Mouse (Mus musculus) urinary bladder, postnatal 36 days (tissue): ENCODE measurements around the gene Olfr972.
"Not testable (repeated sequence)": the region's sequence is repeated elsewhere in the genome, so short reads cannot be mapped to it uniquely, and the experiment has no call there.

ENCODE experiments used
- DNase-seq, 2 experiments: peaks; one replicate each; pipeline ENCODE4 v3.0.0; 2022; ENCODE audit warnings: low spot score in 2 of 2, mixed read lengths in 1 of 2

Olfr972 gene

DNA sequence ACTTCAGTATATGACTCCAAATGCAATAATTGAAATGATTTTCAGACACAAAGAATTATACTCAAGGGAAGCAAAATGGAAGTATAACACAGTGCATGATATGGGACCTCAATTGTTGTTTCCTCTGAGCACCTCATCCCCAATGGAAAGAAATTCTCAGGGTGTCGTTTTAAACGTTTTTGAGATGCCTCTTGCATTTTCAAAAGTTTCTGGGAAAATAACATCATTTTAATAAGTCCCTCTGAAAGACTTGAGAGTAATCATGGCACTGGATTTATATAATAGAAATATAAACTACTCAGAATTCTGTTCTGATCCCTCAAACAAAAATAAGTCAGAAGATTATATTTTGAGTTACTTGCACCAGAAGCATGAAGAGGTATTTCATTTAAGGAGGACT lies at the start of gene Olfr972:
Olfr972 (plus strand) TSS at position 301 of the 400 bp plus-strand sequence.
- DNase-seq, result no peak

- not testable (repeated sequence) for DNase-seq
These were observed 29.6 kb upstream of the Olfr972 start, which contains the start of gene Olfr971 for GRCm38 (mm10) chr9:39836576-39836975. Gene Olfr971 (plus strand): TSS chr9:39836876.

DNA sequence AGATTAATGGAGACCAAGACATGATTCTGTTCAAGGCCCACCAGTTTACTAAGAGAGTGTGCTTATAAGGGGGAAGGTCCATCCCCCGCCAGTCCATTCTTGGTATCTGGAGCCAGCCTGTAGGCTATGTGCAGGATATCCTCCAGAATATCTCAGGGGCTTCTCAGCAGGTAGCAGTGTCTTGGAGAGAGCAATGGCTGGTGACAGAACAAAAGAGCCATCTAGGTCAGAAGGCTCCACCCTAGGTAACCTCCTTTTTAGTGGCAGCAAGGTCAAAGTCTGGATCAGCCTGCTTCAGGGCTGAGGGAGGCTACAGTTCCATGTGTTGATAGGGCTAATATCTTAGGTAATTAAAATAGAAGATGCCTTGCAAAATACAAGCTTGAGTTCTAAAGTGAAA lies 5.8 kb downstream of the Olfr972 start:
- not testable (repeated sequence) for DNase-seq

GRCm38 (mm10) chr9:39877541-39878396 lies 11.5 kb downstream of the Olfr972 start:
- DNase-seq, result not testable (repeated sequence)

GRCm38 (mm10) chr9:39905106-39905505 lies 38.9 kb downstream of the Olfr972 start:
- no peak for DNase-seq

DNA sequence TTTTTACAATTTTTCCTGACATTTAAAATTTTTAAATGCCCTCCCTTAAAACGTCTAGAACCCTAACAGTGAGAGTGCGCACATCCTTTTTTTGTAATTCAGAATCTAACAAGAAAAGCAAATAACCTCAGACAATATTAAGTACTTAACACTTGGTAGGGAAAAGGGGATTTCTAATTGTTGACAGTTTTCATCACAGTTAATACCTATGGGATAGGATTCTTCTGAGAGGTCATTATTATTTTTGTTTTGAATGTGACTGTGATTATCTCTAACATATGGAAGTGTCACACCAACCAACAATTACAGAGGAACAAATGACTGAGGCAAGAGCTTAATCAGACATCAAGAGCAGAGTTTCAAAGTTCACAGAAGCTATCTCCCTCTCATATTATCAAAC lies 40.8 kb downstream of the Olfr972 start, which contains the start of gene Olfr229:
Olfr229 (plus strand) TSS at position 301 of the 400 bp plus-strand sequence.
- DNase-seq, result no peak

DNA sequence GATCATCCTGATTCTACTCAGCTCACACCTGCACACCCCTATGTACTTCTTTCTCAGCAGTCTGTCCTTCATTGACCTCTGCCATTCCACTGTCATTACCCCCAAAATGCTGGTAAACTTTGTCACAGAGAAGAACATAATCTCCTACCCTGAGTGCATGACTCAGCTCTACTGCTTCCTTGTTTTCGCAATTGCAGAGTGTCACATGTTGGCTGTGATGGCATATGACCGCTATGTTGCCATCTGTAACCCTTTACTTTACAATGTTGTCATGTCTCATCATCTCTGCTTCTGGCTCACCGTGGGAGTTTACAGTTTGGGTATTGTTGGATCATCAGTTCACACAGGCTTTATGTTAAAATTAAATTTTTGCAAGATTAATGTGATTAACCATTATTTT lies 43.7 kb downstream of the Olfr972 start:
- no peak for DNase-seq
